Mouse (Mus musculus) bone marrow, adult 2 months (tissue): ENCODE results near the gene Gadd45gip1. TPM values are rescaled to one million over a fixed set of nuclear protein-coding genes. Genes with fewer than 3 reads are reported as not detected.

Experiments
- H3K27ac ChIP-seq: fragments of 200-500 bp; 2 replicates; pipeline ENCODE4 v1.5.1; 2012; ENCODE audit warnings: low read depth, mild to moderate bottlenecking, control low read depth, inconsistent platforms, low read length; ENCODE audit not compliant: control insufficient read depth, poor library complexity, insufficient read depth
- H3K4me1 ChIP-seq: fragments of 200-500 bp; 2 replicates; pipeline ENCODE4 v1.6.1; 2011; ENCODE audit warnings: low read length; ENCODE audit not compliant: control insufficient read depth, insufficient read depth
- H3K4me3 ChIP-seq: fragments of 200-500 bp; replicated peaks from 2 replicates; pipeline ENCODE3; 2011; ENCODE audit warnings: mild to moderate bottlenecking, low read depth, low read length, control low read depth; ENCODE audit not compliant: control insufficient read depth
- CTCF ChIP-seq: fragments of 200-500 bp; IDR thresholded peaks from 2 replicates; pipeline ENCODE4 v1.5.1; 2011; ENCODE audit warnings: low read length, control low read depth; ENCODE audit not compliant: control insufficient read depth, insufficient read depth
- POLR2A ChIP-seq: fragments of 200-500 bp; IDR thresholded peaks from 2 replicates; pipeline ENCODE4 v1.6.1; 2011; ENCODE audit warnings: low read depth, mild to moderate bottlenecking, control low read depth, low read length, borderline replicate concordance; ENCODE audit not compliant: control insufficient read depth
- WGBS: fragments of 180-500 bp; shearing (Covaris S2); methylation state at CpG from one replicate; pipeline ENCODE4 v1.1.7; 2018; 5-methylcytosine and 5-hydroxymethylcytosine counted together
- polyA plus RNA-seq: library from polyadenylated mRNA; stranded (reverse); fragments of >200 nt; gene quantifications from 2 replicates; pipeline ENCODE4 v1.2.4, GENCODE M21; 2011; ENCODE audit warnings: low replicate concordance; ENCODE audit not compliant: missing spikeins, insufficient read depth, insufficient read length

Gene Gadd45gip1
- polyA plus RNA-seq, 1 experiment = 20.5 TPM

DNA sequence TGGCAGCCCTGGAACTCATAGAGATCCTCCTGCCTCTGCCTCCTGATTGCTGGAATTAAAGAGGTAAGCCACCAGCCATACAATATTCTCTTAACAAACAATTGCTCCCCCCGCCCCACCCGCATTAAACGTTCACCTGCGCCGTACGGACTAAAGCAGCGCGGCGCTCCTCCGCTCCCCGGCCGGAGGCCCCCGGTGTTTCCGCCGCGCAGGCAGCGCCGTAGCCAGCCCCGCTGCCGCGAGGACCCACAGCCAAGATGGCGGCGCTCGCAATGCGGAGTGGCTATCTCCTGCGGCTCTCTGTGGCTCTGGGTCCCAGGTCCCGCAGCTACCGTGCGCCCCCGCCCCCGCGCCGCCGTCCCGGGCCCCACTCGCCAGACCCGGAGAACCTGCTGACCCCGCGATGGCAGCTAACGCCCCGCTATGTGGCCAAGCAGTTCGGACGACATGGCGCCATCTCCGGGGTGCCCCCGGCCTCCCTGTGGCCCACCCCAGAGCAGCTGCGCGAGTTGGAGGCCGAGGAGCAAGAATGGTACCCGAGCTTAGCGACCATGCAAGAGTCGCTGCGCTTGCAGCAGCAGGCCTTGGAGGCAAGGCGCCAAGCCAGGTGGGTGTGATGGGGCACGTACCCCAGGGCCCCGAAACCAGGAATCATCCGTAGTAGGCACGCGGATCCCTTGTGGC lies 854 bp downstream of the Gadd45gip1 start:
- peak; percentile 82; the same call in 1 of the 2 replicates for TF ChIP-seq POLR2A
- TF ChIP-seq CTCF = no peak
- H3K4me3 ChIP-seq = peak overlapping the region; percentile 100
- H3K4me1 ChIP-seq = no peaks in the 10 kb centered on the region; the same call in 1 of the 2 replicates
- H3K27ac ChIP-seq = peak overlapping the region; percentile 88
- under 1% methylated on average over 59 of the region's 59 CpGs for WGBS

- TF ChIP-seq POLR2A = no peak
- TF ChIP-seq CTCF = no peak
- 36% methylated on average over 10 of the region's 10 CpGs for WGBS
- peak overlapping the region; percentile 100 for H3K4me3 ChIP-seq
- H3K27ac ChIP-seq = no peak overlapping the region; the same call in 1 of the 2 replicates
- H3K4me1 ChIP-seq = no peaks in the 10 kb centered on the region; the same call in 1 of the 2 replicates
Measured at GRCm38 (mm10) chr8:84832759-84833742, 1.7 kb downstream of the Gadd45gip1 start.

DNA sequence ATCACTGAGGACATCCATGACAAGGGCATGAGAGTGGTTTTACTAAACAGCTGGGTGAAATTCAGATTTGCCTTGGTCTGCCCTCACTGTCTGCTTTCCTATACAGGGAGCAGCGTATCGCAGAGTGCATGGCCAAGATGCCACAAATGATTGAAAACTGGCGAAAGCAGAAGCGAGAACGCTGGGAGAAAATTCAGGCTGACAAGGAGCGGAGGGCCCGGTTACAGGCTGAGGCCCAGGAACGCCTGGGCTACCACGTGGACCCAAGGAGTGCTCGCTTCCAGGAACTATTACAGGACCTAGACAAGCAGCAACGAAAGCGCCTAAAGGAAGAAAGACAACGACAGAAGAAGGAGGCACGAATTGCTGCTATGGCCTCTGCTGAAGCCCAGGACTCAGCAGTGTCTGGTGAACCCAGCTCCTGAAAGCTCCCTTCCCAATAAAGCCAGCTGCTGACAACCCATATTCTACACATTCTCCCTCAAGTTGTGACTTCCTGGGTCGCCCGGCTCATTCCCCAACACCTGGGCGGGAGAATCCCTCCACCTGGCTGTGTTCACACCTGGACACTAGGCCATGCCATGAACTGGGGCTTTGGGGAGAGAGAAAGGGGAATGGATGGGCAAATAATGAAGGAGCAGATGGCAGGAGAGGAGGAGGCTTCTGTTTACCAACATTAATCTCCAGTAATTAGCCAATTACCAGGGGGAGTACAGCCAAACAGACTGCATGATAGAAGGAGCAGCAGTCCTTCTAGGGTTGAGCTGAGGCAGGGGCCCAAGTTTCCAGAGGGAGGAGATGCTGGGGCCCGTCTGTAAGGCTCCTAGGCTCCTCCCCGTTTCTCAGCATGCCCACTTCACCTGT lies 2.9 kb downstream of the Gadd45gip1 start:
- WGBS = 83% methylated on average over 19 of the region's 19 CpGs
- no peak for TF ChIP-seq POLR2A
- no peak for TF ChIP-seq CTCF
- Histone ChIP-seq H3K27ac (no peak overlapping the region), H3K4me3 (no peak overlapping the region), H3K4me1 (no peaks in the 10 kb centered on the region; the same call in 1 of the 2 replicates)

- 61% methylated on average over 10 of the region's 10 CpGs for WGBS
- Histone ChIP-seq H3K4me3 (no peak overlapping the region), H3K4me1 (no peaks in the 10 kb centered on the region; the same call in 1 of the 2 replicates), H3K27ac (0 out of 2 replicates have a peak overlapping the region, but pooled peaks have one; percentile 12)
- TF ChIP-seq CTCF = no peak
- TF ChIP-seq POLR2A = no peak
Measured at GRCm38 (mm10) chr8:84834866-84835855, 3.8 kb downstream of the Gadd45gip1 start.

DNA sequence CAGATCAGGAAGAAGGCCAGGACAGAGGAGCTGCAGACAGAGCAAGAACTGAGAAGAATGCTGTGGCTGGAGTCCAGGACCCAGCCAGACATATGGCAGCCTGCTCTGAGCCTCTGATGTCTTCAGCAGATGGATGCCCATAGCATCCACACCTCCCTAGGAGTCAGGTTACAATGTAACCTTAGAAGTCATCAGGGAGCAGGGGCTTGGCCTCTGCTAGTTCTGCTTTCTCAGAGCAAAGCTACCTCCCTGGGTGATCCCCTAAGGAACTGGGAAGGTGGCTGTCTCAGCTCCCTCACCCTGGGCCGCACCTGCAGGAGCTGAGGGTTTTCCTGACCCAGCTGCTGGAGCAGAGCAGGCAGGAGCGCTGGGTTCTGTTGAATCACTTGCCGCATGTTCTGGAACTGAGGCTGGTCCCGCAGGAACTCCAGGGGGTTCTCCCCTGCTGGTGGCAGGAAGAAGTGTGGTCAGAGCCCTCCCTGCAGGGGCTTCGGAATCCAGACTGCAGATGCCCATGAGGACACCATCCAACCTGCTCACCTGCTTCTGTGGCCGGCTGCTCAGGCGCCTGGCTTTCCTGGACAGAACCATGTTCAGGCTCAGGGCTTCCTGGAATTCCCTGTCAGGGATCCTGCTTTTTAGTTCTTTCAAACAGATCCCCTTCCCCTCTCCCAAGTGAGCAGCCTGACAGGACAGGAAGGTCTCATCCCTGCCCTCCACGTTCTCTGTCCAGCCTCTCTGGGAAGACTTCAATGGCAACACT lies 6.0 kb downstream of the Gadd45gip1 start:
- no peak; the same call in 1 of the 2 replicates for TF ChIP-seq CTCF
- TF ChIP-seq POLR2A = no peak
- WGBS = 84% methylated on average over 8 of the region's 8 CpGs
- Histone ChIP-seq H3K4me3 (peak overlapping the region; percentile 79), H3K27ac (peak overlapping the region; percentile 83), H3K4me1 (no peaks in the 10 kb centered on the region; the same call in 1 of the 2 replicates)

DNA sequence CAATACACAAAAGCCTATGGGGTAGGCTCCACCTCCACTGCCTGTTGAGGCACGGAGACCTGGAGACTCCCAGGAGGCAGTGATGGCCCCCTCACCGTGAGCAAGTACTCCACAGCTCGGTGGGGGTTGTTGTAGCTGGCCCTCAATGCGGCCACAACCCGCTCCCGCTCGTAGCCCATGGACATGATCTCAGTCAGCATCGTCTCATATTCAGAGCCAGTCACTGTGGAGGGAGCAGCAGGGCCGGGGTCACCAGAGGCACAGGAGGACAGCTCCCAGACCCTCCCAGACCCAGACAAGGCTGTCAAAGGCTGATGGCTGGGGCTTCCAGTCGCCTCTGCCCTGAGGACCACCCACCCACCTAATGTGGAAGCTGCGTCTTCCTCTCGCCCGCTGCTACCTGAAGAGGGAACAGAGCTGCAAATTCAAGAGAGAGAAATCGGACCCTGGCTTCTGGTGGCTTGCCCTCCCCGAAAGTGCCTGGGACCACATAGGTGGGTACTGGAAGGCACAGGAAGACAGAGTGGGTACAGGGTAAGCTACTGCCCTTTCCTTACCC lies 6.7 kb downstream of the Gadd45gip1 start:
- H3K4me3 ChIP-seq = peak overlapping the region; percentile 79

More for the DNA sequence above, 6.7 kb downstream of the Gadd45gip1 start:
- H3K4me1 ChIP-seq = no peaks in the 10 kb centered on the region; the same call in 1 of the 2 replicates
- TF ChIP-seq CTCF = no peak; the same call in 1 of the 2 replicates
- peak overlapping the region; percentile 83 for H3K27ac ChIP-seq
- WGBS = 83% methylated on average over 15 of the region's 15 CpGs
